Mouse (Mus musculus) erythroblast, adult 5-6 weeks (primary cell): ENCODE data around the gene Larp1b. TPM values are rescaled to one million over a fixed set of nuclear protein-coding genes. Genes with fewer than 3 reads are reported as not detected.
A peak's percentile ranks its signal among the peaks of the same experiment; 100 is the strongest.

Source experiments
- ATAC-seq: replicated peaks from 2 replicates; pipeline ENCODE4 v1.8.0; 2016; ENCODE audit warnings: moderate number of reproducible peaks, mild to moderate bottlenecking, moderate TSS enrichment, inconsistent platforms; ENCODE audit not compliant: poor library complexity, low FRiP score, severe bottlenecking
- total RNA-seq, 2 experiments: library from RNA; stranded (forward) in 1 of 2; stranded (reverse) in 1 of 2; fragments of 150-400 nt in 1 of 2; fragments of 200-764, 138-1000 nt in 1 of 2; gene quantifications; 2 replicates each; pipeline versions ENCODE4 v1.2.3 to v1.2.4; 2015 to 2017; ENCODE audit warnings: low replicate concordance in 2 of 2

Gene Larp1b
- total RNA-seq, 2 experiments from 2014 or later, result 46.3 to 48.1 TPM

DNA sequence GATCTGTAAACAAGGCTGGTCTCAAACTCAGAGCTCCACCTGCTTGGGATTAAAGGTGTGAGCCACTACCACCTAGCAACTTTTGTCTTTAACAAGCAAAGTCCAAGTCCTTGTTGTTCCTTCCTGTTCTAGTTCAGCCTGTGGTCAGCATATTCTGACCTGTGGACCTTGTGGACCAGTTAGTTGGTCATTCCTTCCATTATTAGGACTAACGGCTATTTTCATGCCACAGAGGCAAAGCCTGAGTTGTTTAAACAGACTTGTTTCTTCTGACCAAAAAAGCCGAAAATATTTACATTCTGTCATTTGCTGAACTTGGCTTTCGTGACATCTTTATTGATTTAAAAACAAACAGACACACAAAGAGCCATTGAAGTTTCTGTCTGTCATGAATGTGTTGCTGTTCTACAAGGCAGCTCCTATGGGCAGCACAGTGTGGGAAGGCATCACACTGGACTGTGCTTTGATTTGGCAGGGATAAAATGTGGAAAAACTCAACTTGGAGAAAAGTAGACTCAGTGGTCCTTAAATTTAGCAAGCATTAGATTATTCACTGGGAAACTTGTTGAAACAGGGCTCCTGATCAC lies 68.5 kb downstream of the Larp1b start:
- no peak for ATAC-seq

DNA sequence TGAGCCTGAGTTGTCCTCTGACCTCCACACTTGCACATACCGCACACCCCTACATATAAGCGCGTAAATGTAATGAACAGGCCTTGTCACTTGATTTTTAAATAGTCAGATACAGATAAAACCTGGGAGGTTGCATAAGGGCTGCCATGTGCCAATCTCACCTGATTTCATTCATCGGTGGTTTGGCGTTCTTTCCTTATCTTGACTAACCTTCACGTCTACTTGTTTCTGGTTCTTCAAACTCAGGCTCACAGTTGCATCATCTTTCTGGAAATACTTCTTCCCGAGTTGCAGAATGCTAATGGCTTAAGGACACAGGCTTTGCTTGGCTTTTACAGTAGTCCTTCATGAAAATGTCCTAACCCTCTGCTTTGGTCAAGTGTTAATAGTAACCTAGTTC lies 71.1 kb downstream of the Larp1b start:
- no peak for ATAC-seq

DNA sequence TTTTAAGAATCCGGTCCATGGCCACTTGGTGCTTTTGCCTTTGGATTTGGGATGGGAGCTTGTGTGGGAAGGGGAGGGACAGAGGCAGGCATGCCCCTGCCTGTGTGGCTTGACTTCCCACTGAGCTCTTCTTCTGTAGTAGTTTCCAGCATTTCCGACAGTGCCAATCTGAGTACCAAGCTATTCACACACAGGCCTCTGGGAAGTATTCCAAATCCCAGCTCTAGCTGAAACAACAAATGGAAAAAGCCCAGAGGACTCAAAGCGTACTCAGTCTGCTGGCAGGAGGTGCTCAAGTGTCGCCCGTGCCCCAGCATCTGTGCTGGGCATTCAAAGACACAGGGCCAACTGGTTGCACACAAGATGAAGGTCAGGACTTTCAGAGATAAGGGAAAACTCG lies 72.4 kb downstream of the Larp1b start:
- ATAC-seq, result no peak

DNA sequence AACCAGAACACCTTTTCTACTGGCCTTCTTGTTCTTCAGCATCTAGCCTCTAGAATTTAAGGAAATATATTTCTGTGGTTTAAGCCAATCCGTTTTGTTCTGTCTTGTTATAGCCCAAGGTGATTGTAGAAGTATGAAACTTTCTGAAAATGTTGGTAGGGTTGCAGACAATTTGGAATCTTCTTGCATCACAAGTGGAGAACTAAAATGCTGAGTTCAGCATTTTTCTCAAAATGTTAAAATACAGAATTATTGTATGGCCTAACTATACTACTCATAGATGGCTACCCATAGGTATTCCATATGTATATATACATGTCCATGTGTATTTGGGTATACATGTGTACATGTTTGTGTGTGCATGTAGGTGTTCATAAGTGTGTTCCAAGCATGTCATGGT lies 81.1 kb downstream of the Larp1b start:
- no peak for ATAC-seq

DNA sequence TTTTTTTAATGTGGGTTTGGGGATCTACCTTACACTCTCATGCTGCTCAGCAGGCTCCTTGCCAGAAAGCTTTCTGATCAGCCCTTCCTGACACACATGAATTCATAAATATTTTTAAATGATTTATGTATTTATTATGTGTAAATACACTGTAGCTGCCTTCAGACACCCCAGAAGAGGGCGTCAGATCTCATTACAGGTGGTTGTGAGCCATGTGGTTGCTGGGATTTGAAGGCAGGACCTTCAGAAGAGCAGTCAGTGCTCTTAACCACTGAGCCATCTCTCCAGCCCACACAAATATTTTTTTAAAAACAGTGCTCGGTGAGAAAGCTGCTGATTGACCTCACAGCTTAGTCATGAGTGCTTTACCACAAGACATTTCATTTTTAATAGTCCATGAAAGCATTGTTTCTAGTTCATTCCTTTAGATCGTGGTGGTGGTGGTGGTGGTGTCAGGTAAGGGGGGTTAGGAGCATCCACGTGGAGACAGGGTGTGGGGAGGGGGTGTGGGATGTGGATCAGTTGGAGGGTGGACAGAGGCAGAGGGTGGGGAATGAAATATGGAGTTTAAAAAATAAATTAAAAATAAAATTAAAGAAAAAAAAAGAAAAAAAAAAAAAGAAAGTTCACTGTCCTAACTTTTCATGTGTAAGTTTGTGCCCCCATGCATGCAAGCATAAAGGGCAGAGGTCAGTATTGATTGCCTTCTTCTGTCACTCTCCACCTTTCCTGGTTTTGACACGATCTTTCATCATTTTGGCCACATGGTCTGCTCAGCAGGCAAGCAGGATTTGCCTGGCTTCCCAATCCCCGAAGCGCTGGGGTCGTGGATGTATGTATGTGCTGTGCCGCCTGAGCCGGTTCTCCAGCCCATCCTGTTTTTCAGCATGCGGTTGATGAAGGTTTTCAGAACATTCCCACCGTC lies 81.9 kb downstream of the Larp1b start:
- ATAC-seq, result no peak

DNA sequence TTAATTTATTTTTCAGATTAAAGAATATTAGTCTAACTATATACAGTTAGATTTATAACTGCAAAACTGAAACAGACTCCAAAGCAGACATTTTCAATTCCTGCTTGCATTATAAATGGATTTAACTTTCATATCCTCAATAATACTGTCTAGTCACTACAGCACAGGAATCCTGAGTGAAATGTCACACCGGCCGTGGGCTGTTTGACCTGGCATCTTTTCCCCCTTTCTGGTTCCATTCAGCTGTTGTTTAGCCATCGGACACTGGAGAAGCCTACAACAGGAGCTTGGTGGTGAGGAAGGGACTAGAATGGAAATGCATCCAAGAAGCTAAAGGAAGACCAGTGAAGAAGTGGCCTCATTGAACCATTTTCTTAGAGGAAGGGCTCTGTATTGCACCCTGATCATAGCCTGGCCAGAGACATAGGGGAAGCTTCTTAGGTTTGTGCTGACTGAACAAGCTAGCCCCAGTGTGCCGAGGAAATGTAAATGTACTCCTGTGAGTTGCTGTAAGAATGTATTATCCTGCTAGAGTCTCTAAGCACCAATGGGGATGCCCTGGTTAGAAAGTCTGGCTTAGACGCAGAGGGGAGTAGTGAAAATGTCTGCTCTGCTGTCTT lies 88.8 kb downstream of the Larp1b start:
- ATAC-seq, result no peak

DNA sequence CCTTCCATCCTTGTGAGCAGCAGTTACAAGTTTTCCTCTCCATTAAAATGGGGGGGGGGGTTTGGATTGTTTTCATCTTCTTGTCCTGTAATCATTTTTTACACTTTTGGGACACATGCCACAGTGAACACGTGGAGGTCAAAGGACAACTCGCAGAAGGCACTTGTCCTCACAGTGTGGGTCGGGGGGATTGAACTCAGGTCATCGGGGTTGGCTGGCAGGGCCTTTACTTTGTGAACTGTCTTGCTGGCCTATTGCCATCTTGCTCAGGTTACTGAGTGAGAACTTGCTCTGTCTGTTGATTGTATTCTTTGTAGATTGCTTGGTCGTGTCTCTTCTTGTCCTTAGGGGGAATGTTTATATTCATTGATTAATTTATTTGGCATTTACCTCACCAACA lies 91.6 kb downstream of the Larp1b start:
- ATAC-seq, result no peak

DNA sequence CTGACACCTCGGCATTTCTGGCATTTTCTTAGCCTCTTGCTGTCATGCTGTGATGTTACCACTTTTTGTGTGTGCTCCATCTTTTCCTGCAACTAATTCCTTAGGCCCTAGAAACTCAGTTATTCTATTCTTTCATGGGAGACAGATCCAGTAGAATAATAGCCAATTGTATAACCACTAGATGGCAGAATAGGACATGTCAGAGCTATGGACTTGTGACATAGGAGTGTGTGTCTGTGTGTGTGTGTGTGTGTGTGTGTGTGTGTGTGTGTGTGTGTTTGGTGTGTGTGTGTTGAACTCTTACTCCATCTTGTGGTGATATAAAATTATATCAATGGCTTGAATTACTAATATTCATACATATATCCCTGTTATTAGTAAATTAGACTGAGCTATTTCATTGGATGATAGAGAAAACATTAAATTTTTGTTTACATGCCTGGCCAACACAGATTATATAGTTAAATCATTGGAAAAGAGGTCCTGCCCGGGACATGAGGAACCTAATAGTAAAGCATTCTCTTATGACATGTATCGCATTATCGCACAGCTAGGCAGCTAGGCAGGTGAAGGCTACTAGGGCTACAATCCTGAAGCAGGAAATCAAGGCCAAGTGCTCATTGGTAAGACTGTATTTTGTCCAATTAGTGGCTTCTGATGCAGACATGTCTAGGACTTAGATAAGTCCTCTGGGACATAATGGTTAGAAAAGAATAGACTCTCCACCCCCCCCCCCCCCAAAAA lies 92.7 kb downstream of the Larp1b start:
- ATAC-seq, result 0 out of 2 replicates have a peak, but pooled peaks have one; percentile 42

DNA sequence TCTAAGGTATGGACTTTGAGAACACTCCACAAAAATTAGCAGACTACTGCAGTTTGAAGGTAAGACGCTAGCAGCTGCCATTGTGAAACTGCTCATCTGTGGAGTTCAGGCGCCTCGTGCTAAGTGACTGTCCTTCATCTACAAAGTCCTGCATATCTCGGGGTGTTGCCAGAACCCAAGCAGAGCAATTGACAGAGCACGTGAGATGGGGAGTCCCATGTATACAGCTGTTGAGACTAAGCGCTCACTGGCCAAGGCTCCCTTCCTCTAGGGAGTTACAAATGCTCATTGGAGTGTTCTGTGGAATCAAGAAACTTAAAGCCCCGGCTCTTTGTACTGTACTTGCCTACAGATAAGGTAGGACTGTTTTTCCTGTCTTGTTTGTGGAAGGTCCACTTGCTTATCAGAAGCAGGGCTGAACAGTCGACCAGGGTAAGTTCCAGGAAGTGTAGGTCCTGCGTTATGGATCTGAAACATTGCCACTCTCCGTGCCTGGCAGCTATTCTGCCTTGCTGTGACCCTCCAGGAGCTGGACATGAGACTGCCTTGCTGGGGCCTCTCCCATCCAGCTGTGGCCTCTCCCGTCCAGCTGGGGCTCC lies 94.2 kb downstream of the Larp1b start:
- no peak for ATAC-seq

DNA sequence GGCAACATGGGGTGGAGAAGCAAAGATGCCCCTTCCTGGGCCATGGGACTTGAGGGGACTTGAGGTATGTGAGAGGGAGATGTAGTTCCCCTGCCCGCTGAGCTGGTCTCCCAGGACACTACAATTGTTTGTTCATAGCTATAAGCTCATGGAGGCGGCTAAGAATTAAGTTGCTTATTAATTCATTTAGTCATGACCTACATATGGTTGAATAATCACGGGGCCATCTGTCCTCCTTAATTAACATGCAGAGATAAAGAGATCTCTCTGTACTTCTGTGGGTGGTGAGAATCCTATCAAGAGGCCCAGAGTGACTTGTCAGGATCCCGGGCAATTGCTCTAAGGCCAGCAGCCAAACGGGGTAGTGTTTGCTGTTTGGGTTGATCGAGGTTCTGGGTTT lies 98.2 kb downstream of the Larp1b start:
- ATAC-seq, result no peak

DNA sequence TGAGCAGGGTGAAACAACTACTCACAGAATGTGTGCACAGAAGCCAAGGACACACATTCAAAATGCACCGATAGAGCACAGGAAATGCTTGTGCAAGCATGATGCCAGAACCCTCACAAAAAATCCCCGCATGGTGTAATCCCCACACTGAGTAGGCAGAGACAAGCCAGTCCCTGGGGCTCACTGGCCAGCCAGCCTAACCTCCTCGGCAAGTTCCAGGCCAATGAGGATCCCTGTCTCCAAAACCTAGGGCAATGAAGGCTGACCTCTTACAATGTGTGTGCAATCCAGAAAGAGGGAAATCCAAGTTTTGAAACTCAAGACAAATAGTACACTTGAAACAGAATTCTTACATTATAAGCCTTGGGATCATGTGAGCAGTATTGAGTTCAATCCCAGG lies 103.7 kb downstream of the Larp1b start:
- ATAC-seq, result no peak

DNA sequence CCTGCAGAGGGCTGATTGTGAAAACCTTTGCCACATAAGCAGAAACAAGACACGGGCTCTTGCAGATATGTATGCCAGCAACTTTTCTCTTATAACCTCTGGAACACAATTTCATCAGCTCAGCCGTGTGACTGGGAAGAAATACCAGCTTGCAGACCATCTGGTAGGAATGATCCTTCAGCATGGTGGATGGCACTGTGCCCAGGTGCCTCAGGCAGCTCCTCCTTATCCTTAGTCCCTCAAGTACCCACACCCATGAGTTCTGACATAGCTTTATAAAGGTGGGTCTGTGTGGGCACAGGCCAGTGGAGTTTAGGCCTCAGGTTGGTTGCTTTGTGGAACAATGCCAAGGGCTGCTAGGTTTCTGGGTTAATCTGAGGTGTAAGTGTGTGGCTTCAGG lies 108.8 kb downstream of the Larp1b start:
- no peak for ATAC-seq

DNA sequence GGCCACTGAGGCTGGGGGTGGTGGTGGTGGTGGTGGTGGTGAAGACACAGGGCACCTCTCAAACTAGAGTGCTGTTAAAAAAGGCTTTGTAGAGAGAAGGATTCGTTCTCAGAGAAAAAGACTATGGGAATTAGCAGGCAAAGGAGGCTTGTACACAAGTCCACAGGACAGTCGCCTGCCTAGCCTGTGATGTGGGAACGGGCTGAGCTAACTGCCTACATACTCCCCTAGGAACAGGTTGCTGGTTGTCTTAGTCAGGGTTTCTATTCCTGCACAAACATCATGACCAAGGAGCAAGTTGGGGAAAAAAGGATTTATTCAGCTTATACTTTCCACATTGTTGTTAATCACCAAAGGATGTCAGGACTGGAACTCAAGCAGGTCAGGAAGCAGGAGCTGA lies 109.6 kb downstream of the Larp1b start:
- ATAC-seq, result no peak

DNA sequence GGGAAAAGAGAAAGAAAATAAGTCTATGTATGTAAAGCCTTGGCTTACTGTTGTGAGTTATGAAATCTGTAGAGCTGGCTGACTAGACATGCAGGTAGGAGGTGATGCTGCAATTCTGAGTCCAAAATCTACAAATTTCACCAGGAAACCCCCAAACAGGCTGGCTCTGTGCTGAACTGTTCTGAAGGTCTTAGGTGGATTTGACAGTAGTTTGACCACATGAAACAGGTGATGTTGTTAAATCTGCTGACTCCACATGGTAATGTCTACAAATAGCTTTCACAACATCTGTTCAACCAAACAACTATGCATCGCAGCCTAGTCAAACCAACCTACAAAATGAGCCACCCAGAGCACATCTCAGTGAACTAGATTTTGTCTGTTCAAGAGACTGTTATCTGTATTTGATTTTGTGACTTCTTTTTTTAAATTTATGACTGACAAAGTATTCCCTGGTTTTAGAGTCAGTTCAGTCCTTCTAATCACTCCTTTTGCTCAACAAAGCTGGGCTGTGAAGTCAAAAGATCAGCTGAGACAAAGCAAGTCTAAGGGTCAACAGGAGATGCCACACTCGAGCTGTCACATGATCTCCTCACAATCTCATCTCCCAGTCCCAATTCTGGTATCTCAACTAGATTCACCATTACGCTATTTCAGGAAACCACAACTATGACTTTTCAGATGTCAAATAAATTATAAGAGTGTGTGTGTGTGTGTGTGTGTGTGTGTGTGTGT lies 112.4 kb downstream of the Larp1b start:
- no peak for ATAC-seq

DNA sequence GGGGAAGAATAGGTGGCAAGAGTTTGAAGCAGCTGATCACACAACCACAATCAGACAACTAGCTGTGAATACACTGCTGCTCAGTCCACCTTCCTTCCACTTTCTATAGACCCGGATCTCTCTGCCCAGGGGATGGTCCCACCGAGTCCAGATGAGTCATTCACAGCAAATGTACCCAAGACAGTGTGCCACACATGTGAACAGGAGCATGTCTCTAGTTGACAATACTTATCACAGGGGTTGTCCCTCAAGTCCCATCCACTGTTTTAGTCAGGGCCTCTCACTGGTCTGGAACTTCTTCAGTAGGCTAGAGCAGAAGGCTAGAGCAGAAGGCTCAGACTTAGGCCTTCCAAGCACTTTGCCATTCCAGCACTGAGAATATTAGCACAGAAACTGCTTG lies 113.1 kb downstream of the Larp1b start:
- 0 out of 2 replicates have a peak, but pooled peaks have one; percentile 23 for ATAC-seq

DNA sequence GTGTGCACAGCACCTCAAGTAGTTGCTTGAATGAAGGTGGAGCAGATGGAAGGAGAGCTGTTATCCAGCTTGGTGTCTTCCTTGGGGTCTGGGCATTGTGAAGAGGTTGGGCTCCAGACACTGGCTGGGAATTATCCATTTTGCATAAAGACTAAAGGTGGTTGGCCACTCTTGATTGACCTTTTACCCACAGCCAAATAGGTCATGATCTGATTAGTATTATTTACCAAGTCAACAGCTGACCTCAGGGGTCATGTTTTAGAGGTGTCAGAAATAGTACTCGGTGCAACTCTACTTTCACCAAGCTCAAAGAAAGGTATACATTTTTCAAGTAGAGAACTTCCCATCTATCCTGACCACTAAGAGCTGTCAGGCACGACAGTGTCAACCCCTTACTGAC lies 115.7 kb downstream of the Larp1b start:
- no peak for ATAC-seq

DNA sequence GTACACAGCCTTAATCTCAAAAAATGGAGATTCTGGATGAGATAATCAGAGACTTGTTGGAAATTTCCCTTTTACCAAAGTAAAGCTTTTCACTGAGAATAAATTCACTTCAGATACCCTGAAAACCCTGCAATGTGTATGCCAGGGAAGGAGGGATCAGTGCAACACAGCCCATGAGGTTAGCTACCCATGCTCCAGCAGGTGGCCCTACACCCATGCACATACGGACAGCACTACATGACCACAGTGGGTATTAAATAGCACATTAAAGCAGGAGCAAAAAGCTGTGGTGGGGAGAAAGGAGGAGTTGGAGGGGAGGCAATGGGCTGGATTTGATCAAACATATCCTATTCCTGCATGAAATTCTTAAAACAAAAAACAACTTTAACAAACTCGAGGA lies 120.9 kb downstream of the Larp1b start:
- ATAC-seq, result no peak

DNA sequence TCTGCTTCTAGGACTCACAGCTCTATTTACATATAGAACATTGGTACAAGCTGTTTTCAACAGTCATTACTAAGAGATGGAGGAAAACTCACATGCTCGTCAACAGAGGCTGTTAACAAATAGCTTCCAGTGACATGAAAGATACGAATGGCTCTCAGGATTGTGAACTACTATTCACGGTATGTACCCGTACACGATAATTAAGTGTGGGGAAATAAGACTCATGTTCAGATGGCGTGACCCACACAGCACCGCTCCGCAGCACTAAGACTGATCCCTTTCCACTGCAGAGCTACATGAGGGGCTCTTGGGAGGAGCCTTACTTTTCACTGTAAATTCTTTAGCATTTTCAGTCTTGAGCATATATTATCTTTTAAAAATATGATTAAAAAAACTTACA lies 125.7 kb downstream of the Larp1b start:
- no peak for ATAC-seq

DNA sequence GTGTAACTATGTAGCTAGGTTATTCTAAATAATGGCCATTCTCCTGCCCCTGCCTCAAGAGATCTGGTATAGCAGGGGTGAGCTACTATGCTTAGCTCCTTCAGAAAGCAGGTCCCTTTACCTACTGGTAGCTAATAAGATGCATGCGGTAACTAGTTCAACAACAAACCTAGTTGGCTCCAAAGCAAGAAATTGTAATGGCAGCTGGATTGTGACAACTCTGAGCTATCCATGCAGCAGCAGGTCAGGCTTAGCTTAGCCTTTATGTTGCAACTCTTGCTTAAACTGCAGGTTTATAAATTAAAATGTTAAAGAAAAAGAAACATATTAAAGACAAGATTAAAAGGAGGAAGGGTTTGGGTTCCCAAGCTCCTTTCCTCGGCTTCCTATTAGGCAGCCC lies 129.0 kb downstream of the Larp1b start:
- ATAC-seq, result no peak
